Mouse (Mus musculus): Measurements from ENCODE around the gene Zfp663.

Zfp663 gene

GRCm38 (mm10) chr2:165321381-165321888 is 47.1 kb downstream of the Zfp663 start:
- no peak for DNase-seq (ENCODE audit: low read depth, low spot score)

DNA sequence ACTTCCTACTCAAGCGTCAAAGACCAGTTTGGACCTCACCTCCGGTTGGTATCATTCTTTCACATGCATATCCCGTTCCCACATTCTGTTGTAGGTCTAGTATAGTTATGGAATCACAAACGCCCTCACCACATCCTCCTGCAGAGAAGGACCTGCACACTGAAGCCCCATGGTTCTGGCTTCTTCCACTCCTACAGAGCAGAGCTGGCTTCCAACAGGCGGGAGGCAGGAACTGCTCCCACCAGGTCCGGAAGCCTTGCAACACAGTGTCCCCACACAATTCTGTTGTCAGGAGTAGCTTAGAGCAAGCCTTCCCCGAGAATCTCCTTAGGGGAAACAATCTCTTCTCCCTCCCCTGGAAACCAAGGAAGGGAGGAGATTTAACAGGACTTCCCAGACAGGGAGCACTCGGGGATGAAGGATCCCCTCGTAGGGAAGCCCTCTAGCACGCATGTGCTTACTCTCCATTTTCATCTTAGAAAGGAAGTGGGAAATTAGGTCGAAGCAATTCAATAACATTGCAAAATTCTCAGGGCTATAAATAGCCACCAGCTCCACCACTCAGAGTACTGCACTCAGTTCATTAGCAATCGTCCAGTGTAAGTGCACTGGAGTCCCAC is 47.9 kb downstream of the Zfp663 start:
- DNase-seq (ENCODE audit: low read depth, low spot score) = no peak

DNA sequence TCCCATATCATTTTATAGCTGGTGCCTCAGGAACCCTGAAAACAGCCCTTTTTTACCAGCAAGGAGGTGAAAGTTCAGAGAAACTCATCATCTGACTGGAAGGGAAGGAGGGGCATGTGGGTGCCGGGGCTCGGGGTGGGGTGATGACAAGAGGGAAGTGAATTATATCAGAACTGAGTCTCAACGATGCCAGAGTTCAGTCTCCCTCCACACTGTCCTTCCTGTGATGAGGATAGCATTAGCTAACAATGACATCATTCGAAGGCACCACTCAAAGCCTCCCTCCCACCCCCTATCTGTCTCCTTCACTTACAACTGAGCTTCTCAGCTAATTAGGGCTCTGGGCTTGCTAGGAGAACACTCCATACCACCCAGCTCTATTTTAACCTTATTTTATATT is 49.0 kb downstream of the Zfp663 start:
- no peak for DNase-seq (ENCODE audit: low read depth, low spot score)

DNA sequence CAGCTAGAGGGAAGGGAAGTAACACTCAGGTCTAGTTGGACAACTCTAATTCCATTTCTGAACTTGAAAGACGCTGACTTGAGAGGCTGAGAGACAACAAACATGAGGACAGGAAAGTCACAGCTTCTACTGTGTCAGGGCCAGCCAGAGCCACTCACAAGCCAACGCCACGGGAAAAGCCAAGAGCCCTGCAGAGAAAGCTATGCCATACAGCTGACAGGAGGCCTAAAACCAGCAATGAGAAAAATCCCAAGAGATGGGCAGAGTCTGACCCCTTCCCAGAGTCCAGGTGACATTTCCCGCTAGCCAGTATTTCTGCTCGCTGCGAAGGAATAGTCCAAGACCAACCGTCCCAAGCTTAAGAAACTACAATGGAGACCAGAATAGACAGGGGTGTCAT is 49.6 kb downstream of the Zfp663 start:
- no peak for DNase-seq (ENCODE audit: low read depth, low spot score)

DNA sequence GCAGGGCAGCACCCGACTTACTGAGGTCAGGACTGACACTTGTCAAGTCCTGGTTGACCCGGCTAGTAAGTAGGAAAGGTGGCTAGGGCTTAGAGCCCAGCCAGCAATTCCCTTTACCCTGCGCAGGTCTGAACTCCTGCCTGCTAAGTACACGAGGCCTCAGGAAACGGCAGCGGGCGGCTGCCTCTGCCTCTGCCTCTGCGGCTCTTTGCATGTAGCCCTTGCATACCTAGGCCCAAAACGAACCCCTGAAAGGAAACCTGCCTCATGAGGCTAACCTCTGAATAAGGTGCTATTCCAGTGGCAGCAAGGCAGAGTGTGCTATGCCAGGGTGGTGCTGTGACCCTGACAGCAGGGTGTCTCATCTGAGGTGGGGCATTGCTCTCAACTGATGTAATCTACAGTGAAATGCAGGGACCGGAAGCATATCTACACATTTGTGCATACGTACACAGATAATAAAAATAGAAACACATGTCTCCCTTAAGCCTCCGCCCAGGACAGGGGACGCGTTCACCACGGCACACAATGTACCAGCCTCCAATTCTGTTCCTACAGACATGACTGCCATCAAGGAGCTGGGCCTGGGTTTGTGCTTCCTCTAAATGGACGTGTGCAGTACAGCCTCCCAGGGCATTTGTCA is 50.8 kb downstream of the Zfp663 start:
- DNase-seq (ENCODE audit: low read depth, low spot score) = no peak

GRCm38 (mm10) chr2:165316837-165317473 is 51.6 kb downstream of the Zfp663 start:
- DNase-seq (ENCODE audit: low read depth, low spot score) = peak; percentile 85

GRCm38 (mm10) chr2:165316204-165316603 is 52.3 kb downstream of the Zfp663 start:
- no peak for DNase-seq (ENCODE audit: low read depth, low spot score)

DNA sequence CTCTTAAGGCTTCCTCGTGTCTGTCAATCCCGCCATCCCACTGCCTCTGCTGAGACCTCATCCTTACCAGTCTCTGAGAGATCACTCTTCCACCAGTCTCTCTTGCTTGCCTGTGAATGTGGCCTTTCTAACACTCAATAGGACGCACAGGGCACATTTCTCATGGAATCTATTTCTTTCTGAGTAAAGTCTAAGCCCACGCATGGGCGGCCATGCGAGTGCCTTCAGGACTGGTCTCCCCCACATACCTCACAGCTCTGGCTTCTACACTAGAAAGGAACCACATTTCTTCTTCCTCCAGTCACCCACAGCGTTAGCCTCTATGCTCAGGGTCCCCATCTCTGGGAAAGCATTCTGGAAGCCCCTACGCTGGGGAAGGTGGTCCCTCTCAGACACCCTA is 54.3 kb downstream of the Zfp663 start:
- DNase-seq (ENCODE audit: low read depth, low spot score) = no peak

GRCm38 (mm10) chr2:165312381-165312780 is 56.1 kb downstream of the Zfp663 start:
- DNase-seq (ENCODE audit: low read depth, low spot score) = no peak

DNA sequence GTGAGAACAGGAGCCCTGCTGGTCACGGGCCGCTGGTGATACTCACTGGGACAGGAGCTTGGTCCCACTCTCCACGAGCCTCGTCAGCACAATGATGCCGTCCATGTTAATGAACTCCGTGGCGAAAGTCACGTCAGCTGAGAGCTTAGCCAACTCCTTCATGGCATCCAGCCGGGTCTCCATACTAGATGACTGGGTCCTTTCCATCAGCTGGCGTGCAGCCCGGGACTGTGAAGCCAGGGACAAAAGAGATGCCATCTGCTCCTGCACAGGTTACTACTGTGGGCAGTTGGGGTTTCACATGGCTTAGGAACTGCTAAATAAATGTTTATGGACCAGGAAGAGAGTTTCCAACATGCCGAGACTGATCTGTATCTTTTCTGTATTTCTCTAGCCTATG is 57.0 kb downstream of the Zfp663 start:
- DNase-seq (ENCODE audit: low read depth, low spot score) = no peak

DNA sequence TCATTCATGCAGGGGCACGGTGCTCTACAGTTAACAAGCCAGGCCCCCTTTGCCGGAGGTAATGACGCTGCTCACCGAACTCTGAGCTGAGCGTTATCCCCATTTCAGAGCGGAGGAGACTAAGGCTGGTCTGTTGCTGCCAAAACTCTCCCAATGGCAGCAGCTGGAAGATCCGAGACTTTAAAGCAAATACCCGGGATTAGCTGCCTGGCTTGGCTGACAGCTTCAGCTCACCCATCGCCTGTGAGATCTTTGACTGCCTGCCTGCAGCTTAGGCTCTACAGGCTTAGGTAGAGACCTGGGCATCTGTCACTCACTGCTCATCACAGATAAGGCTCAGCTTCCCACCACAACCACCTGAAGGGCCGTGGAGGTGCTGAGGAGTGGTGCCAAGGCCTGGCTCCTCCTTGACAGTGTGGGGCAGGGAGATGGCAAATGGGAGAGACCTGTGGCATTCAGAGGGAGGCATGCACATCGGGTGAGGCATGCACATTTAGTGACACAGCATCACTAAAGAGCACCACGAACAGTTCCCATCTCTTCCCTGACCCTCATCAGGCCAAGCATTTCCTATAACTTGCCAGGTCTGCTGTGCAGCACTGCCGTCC is 57.6 kb downstream of the Zfp663 start:
- DNase-seq (ENCODE audit: low read depth, low spot score) = no peak

DNA sequence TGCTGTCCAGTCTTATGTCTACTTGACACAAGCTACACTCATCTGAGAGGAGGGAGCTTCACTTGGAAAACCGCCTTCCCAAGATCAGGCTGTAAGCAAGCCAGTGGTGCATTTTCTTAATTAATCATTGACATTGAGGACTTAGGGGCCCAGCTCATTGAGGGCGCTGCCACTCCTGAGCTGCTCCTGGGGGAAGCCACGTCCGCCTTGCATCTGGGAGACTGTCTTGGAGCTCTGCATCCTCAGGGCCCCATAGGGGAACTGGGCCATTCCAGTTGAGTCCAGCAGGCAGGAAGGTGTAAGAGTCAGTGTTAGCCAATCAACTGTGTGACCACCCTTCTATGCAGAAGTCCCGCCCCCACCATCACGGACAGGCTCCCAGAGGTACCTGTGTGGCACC is 60.7 kb downstream of the Zfp663 start:
- DNase-seq (ENCODE audit: low read depth, low spot score) = peak; percentile 15

DNA sequence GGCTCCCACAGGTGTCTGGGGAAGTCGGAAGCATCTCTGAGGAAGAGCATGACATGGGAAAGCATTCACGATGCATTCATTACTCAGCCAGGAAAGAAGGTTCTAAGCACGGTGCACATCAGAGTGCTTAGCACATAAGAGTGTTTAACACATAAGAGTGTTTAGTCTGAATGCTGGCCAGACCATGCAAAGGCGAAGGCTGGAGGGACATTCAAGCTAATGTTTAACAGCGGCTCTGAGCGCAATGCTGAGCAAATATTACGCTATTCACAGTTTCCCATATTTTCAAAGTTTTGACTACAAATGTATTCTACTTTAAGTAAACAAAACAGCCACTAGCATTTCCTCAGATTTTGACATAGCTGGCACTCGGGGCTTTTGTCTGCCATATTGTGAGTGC is 63.1 kb downstream of the Zfp663 start:
- DNase-seq (ENCODE audit: low read depth, low spot score) = no peak

DNA sequence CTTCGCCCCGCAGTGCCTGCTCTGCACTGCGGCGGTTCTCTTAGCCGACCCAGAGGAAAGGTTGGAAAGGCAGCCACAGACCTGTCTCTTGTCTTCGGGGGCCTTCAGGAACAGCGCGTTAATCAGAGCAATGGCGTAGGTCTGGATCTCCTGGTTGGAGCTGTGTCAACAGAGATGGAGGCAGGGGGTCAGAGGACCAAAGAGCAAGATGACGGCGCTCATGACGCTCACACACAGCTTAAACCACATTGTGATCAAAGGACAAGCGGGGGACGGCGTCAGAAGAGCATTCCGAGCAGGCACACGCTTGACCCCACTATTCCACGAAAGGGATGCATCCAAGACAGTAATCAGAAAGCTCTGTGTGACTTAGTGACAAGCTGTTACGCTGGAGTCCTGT is 63.7 kb downstream of the Zfp663 start:
- DNase-seq (ENCODE audit: low read depth, low spot score) = no peak

DNA sequence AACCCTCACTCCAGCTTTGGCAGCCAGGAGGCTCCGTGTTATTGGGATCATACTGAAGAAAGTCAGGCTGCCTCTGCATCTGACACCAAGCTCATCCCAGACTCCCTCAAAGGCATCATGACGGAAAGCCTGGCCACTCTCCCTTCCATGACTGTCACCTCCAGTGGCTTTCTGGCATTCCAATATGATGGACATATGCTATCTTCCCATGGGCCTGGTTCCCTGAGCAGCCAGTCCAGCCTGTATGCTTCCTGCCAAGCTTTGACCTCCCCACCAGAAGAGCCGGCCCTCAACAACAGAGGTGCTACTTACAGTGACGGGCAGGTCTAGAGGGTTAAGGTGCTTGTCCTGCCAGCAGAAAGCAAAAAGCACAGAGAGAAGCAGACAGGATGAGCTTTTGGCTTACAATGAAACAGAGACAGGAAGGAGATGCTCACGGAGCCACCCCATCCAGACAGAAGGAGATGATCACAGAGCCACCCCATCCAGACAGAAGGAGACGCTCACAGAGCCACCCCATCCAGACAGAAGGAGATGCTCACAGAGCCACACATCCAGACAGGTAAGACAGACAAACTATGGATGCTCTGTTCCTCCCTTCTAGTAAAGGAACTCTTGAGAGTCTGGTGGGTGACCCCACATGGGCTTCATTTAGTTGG is 65.0 kb downstream of the Zfp663 start:
- DNase-seq (ENCODE audit: low read depth, low spot score) = no peak

DNA sequence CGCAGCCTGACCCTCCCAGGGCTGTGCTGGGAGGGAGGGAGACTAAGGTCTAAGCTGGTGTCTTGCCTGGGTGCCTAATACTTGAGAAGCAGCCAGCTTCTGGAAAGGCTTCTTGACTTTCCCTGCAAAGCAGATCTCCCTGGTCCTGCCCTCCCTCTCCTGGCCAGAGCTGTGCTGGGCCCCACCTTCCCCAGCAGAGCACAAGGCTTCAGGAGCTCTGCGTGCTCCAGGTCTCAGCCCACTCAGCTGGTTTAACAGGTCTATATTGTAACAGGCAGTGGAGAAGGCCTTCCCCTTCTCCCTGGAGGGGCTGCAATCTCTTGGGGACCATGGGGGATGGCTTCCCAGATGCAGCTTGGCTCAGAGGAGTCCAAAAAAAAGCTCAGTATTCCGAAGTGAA is 67.1 kb downstream of the Zfp663 start:
- DNase-seq (ENCODE audit: low read depth, low spot score) = no peak

Data from ZHBTc4 (cell line).